Mouse (Mus musculus) lung, postnatal 0 days (tissue): ENCODE measurements at regions not wholly inside any gene's neighbourhood (a gene's known extent, or its start where the extent isn't known, plus 50 kb on each side); places are given as distances from the start of the nearest gene placed in this dataset.

ENCODE experiments used
- ATAC-seq: fragments of 200-750 bp; cut with Nextera tagmentation; 2 replicates; pipeline ENCODE4 v1.8.0; 2017; ENCODE audit warnings: moderate library complexity
- DNase-seq: peaks from one replicate; pipeline ENCODE4 v3.0.0-alpha.2; 2016; ENCODE audit warnings: low spot score
- H3K27ac ChIP-seq: fragments of 300-500 bp; sonication (generic); 2 replicates; pipeline ENCODE4 v1.5.1; 2014; ENCODE audit warnings: antibody characterized with exemption, mild to moderate bottlenecking, low read length, mixed read lengths
- H3K27me3 ChIP-seq: fragments of 300-500 bp; sonication (generic); replicated peaks from 2 replicates; pipeline ENCODE4 v1.6.1; 2014; ENCODE audit warnings: low read length, mixed read lengths; ENCODE audit not compliant: insufficient read depth
- H3K36me3 ChIP-seq: fragments of 300-500 bp; sonication (generic); 2 replicates; pipeline ENCODE4 v1.6.1; 2014; ENCODE audit warnings: low read length, mixed read lengths; ENCODE audit not compliant: insufficient read depth
- H3K4me1 ChIP-seq: fragments of 300-500 bp; sonication (generic); 2 replicates; pipeline ENCODE4 v1.6.1; 2014; ENCODE audit warnings: antibody characterized with exemption, low read depth, low read length, mixed read lengths; ENCODE audit not compliant: insufficient read depth
- H3K4me2 ChIP-seq: fragments of 300-500 bp; sonication (generic); replicated peaks from 2 replicates; pipeline ENCODE4 v1.6.1; 2014; ENCODE audit warnings: low read depth, mild to moderate bottlenecking, low read length, moderate library complexity, mixed read lengths
- H3K4me3 ChIP-seq: fragments of 300-500 bp; sonication (generic); 2 replicates; pipeline ENCODE4 v1.5.1; 2014; ENCODE audit warnings: low read depth, low read length
- H3K9ac ChIP-seq: fragments of 300-500 bp; sonication (generic); replicated peaks from 2 replicates; pipeline ENCODE4 v1.6.1; 2014; ENCODE audit warnings: low read depth, mild to moderate bottlenecking
- H3K9me3 ChIP-seq: fragments of 300-500 bp; sonication (generic); 2 replicates; pipeline ENCODE4 v1.6.1; 2016; ENCODE audit warnings: low read length, mixed read lengths
- CTCF ChIP-seq: IDR thresholded peaks from 2 replicates; pipeline ENCODE4 v1.5.1; 2016; ENCODE audit warnings: antibody characterized with exemption, mild to moderate bottlenecking
- EP300 ChIP-seq: IDR thresholded peaks from 2 replicates; pipeline ENCODE4 v1.6.1; 2016; ENCODE audit warnings: antibody characterized with exemption, mild to moderate bottlenecking, control low read depth
- WGBS: fragments of 180-500 bp; shearing (Covaris S2); extraction: QIAGEN DNeasy Blood & Tissue Kit; methylation state at CpG from one replicate; pipeline ENCODE4 v1.1.7; 2014; 5-methylcytosine and 5-hydroxymethylcytosine counted together

- H3K27ac ChIP-seq = no peak overlapping the region
Measured at GRCm38 (mm10) chr3:34826396-34826795, 176.2 kb downstream of the Sox2 start.

GRCm38 (mm10) chr3:34828453-34829206, 178.4 kb downstream of the Sox2 start:
- no peak for TF ChIP-seq CTCF
- no peaks in the 10 kb centered on the region for H3K4me1 ChIP-seq
- H3K9me3 ChIP-seq = no peaks in the 10 kb centered on the region
- H3K4me3 ChIP-seq = no peak overlapping the region
- no peak for DNase-seq
- no peaks in the 10 kb centered on the region for H3K36me3 ChIP-seq
- H3K9ac ChIP-seq = no peak overlapping the region
- no peak overlapping the region for H3K27ac ChIP-seq
- ATAC-seq = no peak
- WGBS = 53% methylated on average over 9 of the region's 9 CpGs
- no peaks in the 10 kb centered on the region for H3K27me3 ChIP-seq
- H3K4me2 ChIP-seq = no peak overlapping the region

More at GRCm38 (mm10) chr3:34826396-34826795, 176.2 kb downstream of the Sox2 start:
- no peak for TF ChIP-seq CTCF
- no peak for TF ChIP-seq EP300
- H3K4me1 ChIP-seq = no peaks in the 10 kb centered on the region
- H3K4me2 ChIP-seq = no peak overlapping the region
- H3K4me3 ChIP-seq = no peak overlapping the region
- DNase-seq (no peak), ATAC-seq (no peak)
- no peak overlapping the region for H3K9ac ChIP-seq
- H3K9me3 ChIP-seq = no peaks in the 10 kb centered on the region
- H3K36me3 ChIP-seq = no peaks in the 10 kb centered on the region
- WGBS = 78% methylated on average over 5 of the region's 5 CpGs
- H3K27me3 ChIP-seq = no peaks in the 10 kb centered on the region

- ATAC-seq (no peak), DNase-seq (no peak)
- TF ChIP-seq CTCF = no peak
- no peak for TF ChIP-seq EP300
- Histone ChIP-seq H3K27me3 (no peaks in the 10 kb centered on the region), H3K9me3 (no peaks in the 10 kb centered on the region), H3K4me2 (no peak overlapping the region), H3K9ac (no peak overlapping the region), H3K36me3 (no peaks in the 10 kb centered on the region), H3K4me3 (no peak overlapping the region), H3K27ac (no peak overlapping the region), H3K4me1 (no peaks in the 10 kb centered on the region)
- WGBS = 81% methylated on average over 8 of the region's 8 CpGs
Measured at GRCm38 (mm10) chr3:34836741-34837267, 186.6 kb downstream of the Sox2 start.

- Histone ChIP-seq H3K27me3 (no peaks in the 10 kb centered on the region), H3K9ac (no peak overlapping the region), H3K27ac (no peak overlapping the region), H3K9me3 (no peaks in the 10 kb centered on the region), H3K4me1 (no peaks in the 10 kb centered on the region), H3K36me3 (no peaks in the 10 kb centered on the region), H3K4me2 (no peak overlapping the region), H3K4me3 (no peak overlapping the region)
- TF ChIP-seq CTCF (no peak), EP300 (no peak)
- DNase-seq = no peak
- no peak for ATAC-seq
- WGBS = 72% methylated on average over 11 of the region's 11 CpGs
Measured at GRCm38 (mm10) chr3:34837644-34838332, 187.6 kb downstream of the Sox2 start.

GRCm38 (mm10) chr3:34860877-34861649, 210.9 kb downstream of the Sox2 start:
- DNase-seq (no peak), ATAC-seq (no peak)
- Histone ChIP-seq H3K4me1 (no peaks in the 10 kb centered on the region), H3K27me3 (no peaks in the 10 kb centered on the region), H3K9me3 (no peaks in the 10 kb centered on the region), H3K36me3 (no peaks in the 10 kb centered on the region), H3K4me2 (no peak overlapping the region), H3K9ac (no peak overlapping the region), H3K27ac (no peak overlapping the region), H3K4me3 (no peak overlapping the region)
- TF ChIP-seq EP300 = no peak
- no peak for TF ChIP-seq CTCF
- WGBS = 67% methylated on average over 16 of the region's 16 CpGs
